Mouse (Mus musculus) lung, embryonic 14.5 days (tissue): Measurements from ENCODE around the gene Rundc3b. TPM values are rescaled to one million over a fixed set of nuclear protein-coding genes. Genes with fewer than 3 reads are reported as not detected.

Experiments used
- ATAC-seq: fragments of 200-750 bp; cut with Nextera tagmentation; 2 replicates; pipeline ENCODE4 v1.8.0; 2017; ENCODE audit warnings: mild to moderate bottlenecking, moderate TSS enrichment, moderate library complexity; ENCODE audit not compliant: insufficient read depth
- DNase-seq: peaks from one replicate; pipeline ENCODE4 v3.0.0-alpha.2; 2015
- H3K27ac ChIP-seq: fragments of 300-500 bp; sonication (generic); 2 replicates; pipeline ENCODE4 v1.5.1; 2014; ENCODE audit warnings: low read depth, mild to moderate bottlenecking, moderate library complexity
- H3K27me3 ChIP-seq: fragments of 300-500 bp; sonication (generic); 2 replicates; pipeline ENCODE4 v1.6.1; 2014; ENCODE audit warnings: low read length, control low read depth; ENCODE audit not compliant: insufficient read depth
- H3K36me3 ChIP-seq: fragments of 300-500 bp; sonication (generic); 2 replicates; pipeline ENCODE4 v1.6.1; 2014; ENCODE audit warnings: control low read depth; ENCODE audit not compliant: insufficient read depth
- H3K4me1 ChIP-seq: fragments of 300-500 bp; sonication (generic); 2 replicates; pipeline ENCODE4 v1.6.1; 2014; ENCODE audit warnings: antibody characterized with exemption, control low read depth; ENCODE audit not compliant: insufficient read depth
- H3K4me2 ChIP-seq: fragments of 300-500 bp; sonication (generic); 2 replicates; pipeline ENCODE4 v1.6.1; 2014; ENCODE audit warnings: mild to moderate bottlenecking
- H3K4me3 ChIP-seq: fragments of 300-500 bp; sonication (generic); 2 replicates; pipeline ENCODE4 v1.5.1; 2014; ENCODE audit warnings: low read depth, low read length
- H3K9ac ChIP-seq: fragments of 300-500 bp; sonication (generic); 2 replicates; pipeline ENCODE4 v1.6.1; 2014
- H3K9me3 ChIP-seq: fragments of 300-500 bp; sonication (generic); 2 replicates; pipeline ENCODE4 v1.6.1; 2016; ENCODE audit warnings: low read depth, low read length, control low read depth
- CTCF ChIP-seq: IDR thresholded peaks from 2 replicates; pipeline ENCODE4 v1.5.1; 2016; ENCODE audit warnings: antibody characterized with exemption, low read depth
- WGBS: fragments of 180-500 bp; shearing (Covaris S2); extraction: QIAGEN DNeasy Blood & Tissue Kit; methylation state at CpG from one replicate; pipeline ENCODE4 v1.1.7; 2014; 5-methylcytosine and 5-hydroxymethylcytosine counted together
- polyA plus RNA-seq: library from polyadenylated mRNA; unstranded; fragments of >200 nt; fragmentation: Nextera tagmentation; extraction: Ambion mirVana; gene quantifications from 2 replicates; pipeline ENCODE4 v1.2.1, GENCODE M21; 2014

The Rundc3b gene
- 2.1 and 2.8 TPM in 2 replicates for polyA plus RNA-seq

GRCm38 (mm10) chr5:8622596-8623231, at the start of gene Rundc3b:
Gene Rundc3b (minus strand): TSS chr5:8622952.
- under 1% methylated on average over 59 of the region's 74 CpGs for WGBS
- peak; percentile 97 for ATAC-seq

GRCm38 (mm10) chr5:8669606-8670005, 46.9 kb upstream of the Rundc3b start:
- H3K36me3 ChIP-seq, result no peaks in the 10 kb centered on the region
- H3K4me1 ChIP-seq, result no peaks in the 10 kb centered on the region
- H3K27me3 ChIP-seq, result no peaks in the 10 kb centered on the region
- no peaks in the 10 kb centered on the region for H3K9me3 ChIP-seq
- no peak overlapping the region for H3K9ac ChIP-seq
- WGBS, result 71% methylated on average over 1 of the region's 1 CpGs
- H3K4me3 ChIP-seq, result no peak overlapping the region
- DNase-seq (no peak), ATAC-seq (no peak)
- no peak overlapping the region for H3K4me2 ChIP-seq
- no peak overlapping the region for H3K27ac ChIP-seq
- no peak for TF ChIP-seq CTCF

More at GRCm38 (mm10) chr5:8622596-8623231, at the start of gene Rundc3b:
- H3K9ac ChIP-seq, result peak within 1 kb of the TSS; percentile 59
- no peaks in the 10 kb centered on the region for H3K4me1 ChIP-seq
- DNase-seq, result peak; percentile 87
- peak within 1 kb of the TSS; percentile 68 for H3K4me3 ChIP-seq
- no peaks in the 10 kb centered on the region for H3K27me3 ChIP-seq
- 0 out of 2 replicates have a peak, but pooled peaks have one; percentile 3 for TF ChIP-seq CTCF
- no peak within 1 kb of the TSS for H3K27ac ChIP-seq
- H3K9me3 ChIP-seq, result no peaks in the 10 kb centered on the region
- H3K4me2 ChIP-seq, result peak within 1 kb of the TSS; percentile 99
- H3K36me3 ChIP-seq, result no peaks in the 10 kb centered on the region

GRCm38 (mm10) chr5:8667758-8668474, 45.2 kb upstream of the Rundc3b start:
- WGBS, result 71% methylated on average over 9 of the region's 9 CpGs
- Histone ChIP-seq H3K36me3 (no peaks in the 10 kb centered on the region), H3K9me3 (no peaks in the 10 kb centered on the region), H3K4me1 (no peaks in the 10 kb centered on the region), H3K4me3 (no peak overlapping the region), H3K9ac (no peak overlapping the region), H3K27me3 (no peaks in the 10 kb centered on the region), H3K27ac (no peak overlapping the region), H3K4me2 (no peak overlapping the region)
- no peak for TF ChIP-seq CTCF
- ATAC-seq, result no peak
- DNase-seq, result no peak

- H3K4me3 ChIP-seq, result no peak overlapping the region
- no peaks in the 10 kb centered on the region for H3K36me3 ChIP-seq
- no peak overlapping the region for H3K4me2 ChIP-seq
- no peaks in the 10 kb centered on the region for H3K27me3 ChIP-seq
- no peak for DNase-seq
- TF ChIP-seq CTCF, result no peak
- H3K4me1 ChIP-seq, result no peaks in the 10 kb centered on the region
- H3K27ac ChIP-seq, result no peak overlapping the region
- H3K9ac ChIP-seq, result no peak overlapping the region
- ATAC-seq, result no peak
- no peaks in the 10 kb centered on the region for H3K9me3 ChIP-seq
- 48% methylated on average over 3 of the region's 3 CpGs for WGBS
Observed at GRCm38 (mm10) chr5:8664678-8665077, 41.9 kb upstream of the Rundc3b start.

GRCm38 (mm10) chr5:8660738-8661151, 38.0 kb upstream of the Rundc3b start:
- Histone ChIP-seq H3K27ac (no peak overlapping the region), H3K4me1 (no peaks in the 10 kb centered on the region), H3K9me3 (no peaks in the 10 kb centered on the region), H3K4me3 (peak overlapping the region; percentile 32; the same call in 1 of the 2 replicates), H3K36me3 (no peaks in the 10 kb centered on the region), H3K27me3 (no peaks in the 10 kb centered on the region), H3K4me2 (peak overlapping the region; percentile 75), H3K9ac (no peak overlapping the region; the same call in 1 of the 2 replicates)
- DNase-seq, result no peak
- TF ChIP-seq CTCF, result no peak
- no peak for ATAC-seq
- WGBS, result 75% methylated on average over 10 of the region's 10 CpGs

- peak; percentile 81 for ATAC-seq
- 4% methylated on average over 37 of the region's 37 CpGs for WGBS
Observed at GRCm38 (mm10) chr5:8659911-8660737, 37.4 kb upstream of the Rundc3b start, which contains the start of gene Abcb1a. Gene Abcb1a (plus strand): TSS chr5:8660077.

GRCm38 (mm10) chr5:8652085-8652484, 29.3 kb upstream of the Rundc3b start:
- Histone ChIP-seq H3K27ac (no peak overlapping the region), H3K4me3 (no peak overlapping the region), H3K9me3 (no peaks in the 10 kb centered on the region), H3K27me3 (no peaks in the 10 kb centered on the region), H3K36me3 (no peaks in the 10 kb centered on the region), H3K9ac (no peak overlapping the region), H3K4me1 (no peaks in the 10 kb centered on the region), H3K4me2 (no peak overlapping the region)
- TF ChIP-seq CTCF, result no peak
- 60% methylated on average over 2 of the region's 2 CpGs for WGBS
- ATAC-seq (no peak), DNase-seq (no peak)

More at GRCm38 (mm10) chr5:8659911-8660737, 37.4 kb upstream of the Rundc3b start, which contains the start of gene Abcb1a:
- Histone ChIP-seq H3K4me1 (no peaks in the 10 kb centered on the region), H3K36me3 (no peaks in the 10 kb centered on the region), H3K4me3 (peak within 1 kb of the TSS; percentile 32), H3K27me3 (no peaks in the 10 kb centered on the region), H3K9me3 (no peaks in the 10 kb centered on the region), H3K4me2 (peak within 1 kb of the TSS; percentile 75), H3K9ac (peak within 1 kb of the TSS; percentile 36; the same call in 1 of the 2 replicates), H3K27ac (no peak within 1 kb of the TSS)
- TF ChIP-seq CTCF, result no peak
- DNase-seq, result peak; percentile 40
